Mouse (Mus musculus) MEL-GATA-1-ER (cell line): ENCODE data around the gene Apobec3.
"Not testable (repeated sequence)": the region's sequence is repeated elsewhere in the genome, so short reads cannot be mapped to it uniquely, and the experiment has no call there.

Experiments used
- DNase-seq: peaks from one replicate; pipeline ENCODE4 v3.0.0-alpha.2; 2012; ENCODE audit warnings: low read depth; ENCODE audit errors: extremely low read depth

Gene Apobec3

DNA sequence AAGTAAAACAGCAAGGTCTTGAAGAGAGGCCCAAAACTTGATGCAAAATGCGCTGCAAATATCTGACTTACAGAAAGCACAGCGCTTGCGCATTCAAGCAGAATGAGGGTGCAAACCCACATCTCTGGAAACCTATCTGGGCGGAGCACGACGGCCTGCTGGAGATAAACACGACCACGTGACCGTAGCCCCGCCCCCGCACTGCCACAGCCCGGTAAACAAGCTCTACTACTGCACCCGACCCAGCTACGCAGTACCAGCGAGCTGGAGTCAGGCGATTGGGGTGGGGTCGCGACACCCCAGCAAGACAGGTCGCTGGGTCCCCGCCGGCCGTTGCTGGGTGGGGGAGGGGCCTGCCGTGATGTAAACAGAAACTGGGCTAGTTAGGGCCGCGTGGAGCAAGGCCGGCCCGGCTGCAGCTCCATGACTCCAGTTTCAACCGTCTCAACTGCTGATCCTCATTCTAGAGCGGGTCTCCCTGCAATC, 36.2 kb downstream of the Apobec3 start:
- DNase-seq = peak; percentile 90

DNA sequence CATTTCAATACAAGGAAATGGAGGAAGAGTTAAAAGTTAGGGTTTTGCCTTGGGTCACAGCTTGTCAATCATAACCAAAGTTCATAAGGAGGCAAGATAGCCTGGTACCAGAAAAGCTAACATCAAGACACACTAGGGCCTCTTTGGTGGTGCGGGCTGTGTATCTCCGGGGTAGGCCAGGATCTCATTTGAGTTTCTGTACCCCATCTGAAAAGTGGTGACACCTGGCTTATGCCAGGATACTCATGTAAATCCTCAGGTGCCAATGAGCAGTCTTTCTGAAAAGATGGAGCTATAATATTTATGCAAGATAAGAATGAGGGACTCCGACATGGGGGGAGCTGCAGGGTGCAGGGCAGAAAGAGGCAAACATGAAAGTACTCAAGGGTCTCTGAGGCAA, 36.9 kb downstream of the Apobec3 start:
- no peak for DNase-seq

DNA sequence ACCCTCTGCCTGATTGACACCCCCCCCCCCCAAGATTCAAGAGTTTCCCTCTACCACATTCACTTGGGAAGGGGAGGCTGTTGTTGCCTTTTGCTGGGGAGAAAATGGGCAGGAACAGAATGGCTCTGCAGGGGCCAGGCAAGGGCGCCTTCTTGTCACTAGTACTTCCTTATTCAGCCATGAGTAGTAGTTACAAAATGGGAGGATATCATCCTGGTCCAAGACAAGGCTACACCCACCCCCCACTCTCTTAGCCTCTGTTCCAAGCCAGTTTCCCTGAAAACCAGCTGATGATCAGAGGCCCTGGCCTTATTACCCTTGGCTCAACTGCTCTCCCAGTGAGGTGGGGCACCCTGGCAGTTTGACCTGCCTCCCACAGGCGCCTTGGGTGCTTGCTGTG, 37.3 kb downstream of the Apobec3 start:
- DNase-seq = no peak

DNA sequence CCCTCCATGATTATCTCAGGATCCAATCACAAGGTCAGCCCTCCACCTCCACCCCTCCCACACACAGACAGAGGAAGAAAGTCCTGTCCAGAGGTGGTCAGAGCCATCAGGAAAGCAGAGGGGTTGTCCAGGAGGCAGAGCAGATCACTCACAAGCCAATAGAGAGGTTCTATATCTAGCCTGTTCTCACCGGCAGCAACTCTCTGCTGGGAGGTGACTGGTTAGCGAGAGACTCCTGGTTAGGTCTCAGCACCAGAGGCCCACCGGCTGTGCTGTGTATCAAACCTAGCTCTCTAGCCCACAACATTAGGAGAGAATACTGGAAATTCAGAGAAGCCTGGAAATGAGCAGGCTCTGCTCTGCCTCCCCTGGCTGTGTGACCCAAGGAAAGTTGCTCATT, 38.3 kb downstream of the Apobec3 start:
- no peak for DNase-seq

DNA sequence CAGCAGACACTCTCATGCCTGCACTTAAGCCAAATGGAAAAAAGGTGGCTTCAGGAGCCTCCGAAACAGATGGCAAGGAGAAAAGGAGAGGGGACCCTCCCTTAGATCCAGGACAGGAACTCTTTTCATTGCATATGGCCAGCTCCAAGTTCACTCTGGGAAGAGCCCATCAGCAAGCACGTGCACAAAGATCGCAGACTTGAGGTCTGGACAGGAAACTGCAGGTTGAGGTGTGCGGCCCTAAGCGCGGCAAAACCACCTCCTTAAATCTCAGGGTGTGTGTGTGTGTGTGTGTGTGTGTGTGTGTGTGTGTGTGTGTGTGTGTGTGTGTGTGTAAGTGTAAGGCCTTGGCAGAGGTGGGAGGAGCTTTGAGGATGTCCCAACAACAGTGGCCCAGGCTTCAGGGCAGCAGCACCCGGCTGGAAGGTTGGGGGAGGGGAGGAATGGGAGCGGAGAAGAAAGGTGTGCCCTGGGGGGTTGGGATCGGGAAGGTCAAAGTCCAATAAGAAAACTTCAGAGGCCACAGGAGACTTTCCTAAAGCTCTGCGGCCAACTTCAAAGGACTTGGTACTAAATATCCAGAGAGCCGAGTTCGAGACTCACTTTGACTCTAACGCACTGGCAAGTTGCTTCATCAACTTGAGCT, 40.2 kb downstream of the Apobec3 start:
- DNase-seq = no peak

DNA sequence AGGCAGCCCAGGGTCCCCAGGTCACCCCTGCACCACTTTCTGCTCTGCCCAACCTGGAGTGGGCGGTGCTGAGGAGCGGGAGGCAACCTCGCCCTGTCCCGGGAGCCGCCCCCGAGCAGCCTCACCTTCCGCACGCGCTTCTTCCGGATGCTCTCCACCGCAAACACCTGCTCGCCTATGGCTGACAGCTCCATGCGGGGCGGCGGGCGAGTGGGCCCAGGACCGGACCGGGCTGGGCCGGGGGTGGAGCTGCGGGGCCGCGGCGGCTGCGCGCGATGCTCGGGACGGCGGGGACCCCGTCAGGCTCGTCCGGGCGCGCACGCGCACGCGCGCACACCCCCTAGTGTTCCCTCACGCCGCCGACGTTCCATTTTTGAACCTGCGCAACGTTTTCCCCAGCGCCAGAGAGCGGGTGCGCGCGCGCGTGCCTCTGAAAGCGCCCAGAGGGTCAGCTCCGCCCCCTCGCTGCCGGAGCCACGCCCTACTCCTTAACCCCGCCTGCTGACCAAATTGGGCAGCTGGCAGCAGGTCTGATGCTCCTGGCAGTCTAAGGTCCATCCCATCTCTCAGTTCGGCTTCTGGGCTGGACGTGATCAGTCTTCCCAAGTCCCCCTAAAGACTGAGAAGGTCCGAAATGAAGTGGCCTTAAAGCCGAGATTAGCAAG, 41.0 kb downstream of the Apobec3 start:
- peak; percentile 59 for DNase-seq

DNA sequence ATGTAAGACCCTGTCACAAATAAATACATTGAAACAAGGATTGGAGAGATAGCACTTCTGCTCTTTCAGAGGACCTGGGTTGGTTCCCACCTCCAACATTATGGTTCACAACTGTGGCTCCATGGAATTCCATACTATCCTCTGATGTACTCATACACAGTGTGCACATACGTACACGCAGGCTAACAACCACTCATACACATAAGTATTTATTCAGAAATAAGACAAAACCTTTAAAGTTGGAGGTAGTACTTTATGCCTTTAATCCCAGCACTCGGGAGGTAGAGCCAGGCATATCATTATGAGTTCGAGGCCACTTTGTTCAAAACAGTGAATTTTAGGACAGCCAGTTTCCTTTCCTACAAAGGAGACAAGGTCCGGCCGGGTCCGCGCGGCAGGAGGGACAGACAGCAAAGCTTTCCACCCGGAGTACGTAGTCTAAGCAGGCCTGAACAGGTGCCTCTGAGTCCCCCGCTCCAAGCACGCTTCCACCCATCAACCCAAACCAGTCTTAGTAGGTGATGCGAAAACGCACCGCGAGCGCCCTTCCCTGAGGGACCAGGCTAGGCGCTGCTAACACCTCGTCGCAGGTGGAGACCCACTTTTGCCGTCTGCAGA, 41.7 kb downstream of the Apobec3 start:
- no peak for DNase-seq

DNA sequence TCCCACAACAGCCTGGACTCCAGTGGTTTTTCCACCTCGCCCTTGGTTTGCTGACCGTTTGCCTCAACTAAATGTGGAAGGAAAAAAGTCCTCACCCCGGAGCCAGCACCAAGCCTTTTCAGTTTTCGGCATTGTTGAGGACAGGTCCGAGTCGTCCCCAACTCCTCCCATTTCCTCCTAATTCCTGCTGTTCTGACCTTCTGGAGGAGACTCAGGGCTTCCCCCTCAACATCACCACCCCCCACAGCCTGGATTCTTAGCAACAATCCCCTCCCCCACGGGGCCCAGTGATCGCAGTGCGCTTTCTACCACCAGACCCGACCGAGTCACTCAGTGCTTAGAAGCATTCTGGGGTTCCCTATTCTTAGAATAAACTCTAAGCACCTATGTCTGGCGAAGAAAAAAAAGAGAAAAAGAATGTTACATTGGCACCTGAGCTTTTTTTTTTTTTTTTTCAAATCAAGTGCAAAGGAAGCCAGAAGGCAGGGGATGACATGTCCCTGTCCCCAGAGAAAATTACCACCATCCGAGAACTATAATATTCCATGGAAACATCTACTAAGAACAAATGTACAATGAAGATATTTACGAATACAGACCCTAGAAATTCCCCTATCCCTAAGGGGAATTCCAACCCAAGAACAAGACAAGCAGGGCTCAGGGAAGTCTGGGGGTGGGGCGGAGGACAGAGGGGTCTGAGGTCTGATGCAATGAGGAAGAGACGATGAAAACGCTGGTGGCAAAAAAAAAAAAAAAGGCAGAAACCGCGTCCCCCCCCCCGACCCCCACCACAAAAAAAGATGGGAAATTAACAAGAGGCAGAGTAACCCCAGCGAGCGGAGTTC, 42.4 kb downstream of the Apobec3 start:
- no peak for DNase-seq

DNA sequence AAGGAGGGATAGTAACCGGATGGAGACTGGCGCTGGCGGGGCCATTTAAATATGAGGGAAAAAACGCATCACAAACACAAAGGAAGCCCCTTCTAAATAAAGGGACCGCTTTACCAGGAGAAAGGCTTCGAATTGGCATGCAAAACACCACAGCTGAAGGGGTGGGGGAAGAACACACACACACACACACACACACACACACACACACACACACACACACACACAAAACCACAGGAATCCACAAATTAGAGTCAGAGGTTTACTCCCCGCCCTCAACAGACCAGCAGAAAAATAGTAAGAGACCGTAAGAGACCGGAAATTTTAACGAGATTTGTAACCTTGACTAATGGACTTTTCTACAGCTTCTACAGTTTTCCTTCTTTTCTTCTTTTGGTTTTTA, 43.3 kb downstream of the Apobec3 start:
- DNase-seq = no peak

DNA sequence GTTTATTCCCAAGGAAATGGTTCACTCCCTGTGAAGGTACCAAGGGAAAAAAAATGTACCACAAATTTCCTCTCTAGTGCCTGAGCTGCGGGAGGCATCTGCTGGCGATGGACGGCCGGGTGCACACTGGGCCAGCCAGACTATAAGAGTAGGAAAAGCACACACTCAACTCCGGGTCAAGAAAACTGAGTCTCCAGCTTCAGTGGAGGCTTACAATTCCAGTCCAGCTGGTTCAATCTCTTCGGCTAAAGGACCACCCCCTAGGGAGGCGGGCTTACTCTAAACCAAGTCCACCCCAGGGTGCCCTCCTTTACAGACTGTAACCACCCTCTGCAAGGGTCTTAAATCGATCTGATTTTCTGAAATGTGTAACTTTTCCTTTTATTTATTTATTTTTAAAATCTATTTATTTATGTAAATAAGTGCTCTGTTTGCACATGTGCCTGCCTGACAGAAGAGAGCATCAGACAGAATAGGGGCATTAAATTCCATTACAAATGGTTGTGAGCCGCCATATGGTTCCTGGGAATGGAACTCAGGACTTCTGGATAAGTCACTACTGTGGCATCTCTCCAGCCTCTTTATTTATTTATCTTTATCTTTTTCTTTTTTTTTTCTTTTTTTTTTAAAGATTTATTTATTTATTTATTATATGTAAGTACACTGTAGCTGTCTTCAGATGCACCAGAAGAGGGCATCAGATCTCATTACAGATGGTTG, 44.4 kb downstream of the Apobec3 start:
- no peak for DNase-seq

DNA sequence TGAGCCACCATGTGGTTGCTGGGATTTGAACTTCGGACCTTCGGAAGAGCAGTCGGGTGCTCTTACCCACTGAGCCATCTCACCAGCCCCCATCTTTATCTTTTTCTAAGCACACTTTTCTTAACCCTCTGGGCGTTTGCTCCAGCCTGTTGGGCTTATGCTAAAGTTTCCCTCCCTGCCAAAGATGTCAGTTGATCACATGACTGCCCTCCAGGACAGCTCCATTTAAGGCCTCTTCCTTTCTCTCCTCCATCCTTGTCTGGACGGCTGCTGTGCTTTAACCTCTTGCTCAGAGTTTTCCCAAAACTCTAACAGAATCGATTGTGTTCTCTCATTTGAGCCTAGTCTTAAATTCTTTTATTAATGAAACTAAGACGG, 44.9 kb downstream of the Apobec3 start:
- DNase-seq = no peak

DNA sequence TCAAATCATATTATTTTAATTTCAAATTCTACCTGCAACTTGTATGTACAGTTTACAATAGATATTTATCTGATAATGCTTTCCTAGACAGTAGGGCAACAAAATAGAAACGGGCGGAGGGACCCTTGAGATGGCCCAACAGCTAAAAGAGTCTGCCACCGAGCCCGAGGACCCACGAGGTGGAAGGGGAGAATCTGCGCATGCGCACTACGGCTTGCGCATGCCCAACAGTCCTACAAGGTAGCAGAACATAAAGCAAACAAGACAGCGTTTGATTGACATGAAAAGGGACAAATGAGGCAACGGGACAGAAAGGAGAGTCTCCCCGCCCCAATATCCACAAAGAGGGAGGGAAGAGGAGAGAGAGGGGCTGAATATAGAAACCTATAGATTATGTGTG, 47.6 kb downstream of the Apobec3 start:
- peak; percentile 98 for DNase-seq

DNA sequence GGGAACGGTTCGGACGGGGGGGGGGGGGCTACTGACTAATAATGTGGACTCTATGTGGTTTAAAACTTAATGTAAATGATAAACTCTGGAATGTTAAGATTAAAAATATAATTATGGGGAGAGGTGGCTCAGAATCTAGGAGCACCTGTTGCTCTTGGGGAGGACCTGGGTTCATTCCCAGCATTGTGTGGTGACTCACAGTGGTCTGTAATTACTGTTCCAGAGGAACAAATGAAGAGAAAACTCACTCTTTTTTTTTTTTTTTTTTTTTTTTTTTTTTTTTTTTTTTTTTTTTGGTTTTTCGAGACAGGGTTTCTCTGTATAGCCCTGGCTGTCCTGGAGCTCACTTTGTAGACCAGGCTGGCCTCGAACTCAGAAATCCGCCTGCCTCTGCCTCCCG, 48.0 kb downstream of the Apobec3 start:
- not testable (repeated sequence) for DNase-seq

DNA sequence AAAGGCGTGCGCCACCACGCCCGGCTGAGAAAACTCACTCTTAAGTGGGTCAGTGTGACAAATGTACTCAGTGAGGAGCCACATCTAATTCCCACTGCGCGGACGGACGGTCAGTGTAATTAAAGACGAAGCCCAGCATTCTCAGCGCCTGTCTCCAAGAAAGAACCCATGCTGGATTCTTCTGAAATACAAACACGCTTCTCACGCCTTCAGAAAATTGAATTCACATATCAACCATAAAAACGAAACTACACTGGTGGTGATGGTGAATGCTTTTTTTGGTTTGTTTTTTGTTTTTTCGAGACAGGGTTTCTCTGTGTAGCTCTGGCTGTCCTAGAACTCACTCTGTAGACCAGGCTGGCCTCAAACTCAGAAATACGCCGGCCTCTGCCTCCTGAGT, 48.5 kb downstream of the Apobec3 start:
- no peak for DNase-seq

DNA sequence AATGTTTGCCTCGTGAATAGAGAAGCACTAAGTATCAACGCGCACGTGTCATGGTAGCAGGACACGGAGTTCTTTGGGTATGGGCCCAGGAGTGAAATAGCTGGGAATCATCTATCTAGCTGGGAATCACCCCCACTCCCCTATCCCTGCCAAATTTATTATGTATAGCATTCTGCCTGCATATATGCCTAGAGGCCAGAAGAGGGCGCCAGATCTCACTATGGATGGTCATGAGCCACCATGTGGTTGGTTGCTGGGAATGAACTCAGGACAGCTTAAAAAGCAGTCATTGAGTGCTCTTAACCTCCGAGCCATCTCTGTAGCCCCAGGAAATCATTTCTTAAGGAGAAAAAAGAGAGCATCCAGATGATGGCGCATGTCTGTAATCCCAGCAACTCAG, 49.5 kb downstream of the Apobec3 start:
- DNase-seq = peak; percentile 75

DNA sequence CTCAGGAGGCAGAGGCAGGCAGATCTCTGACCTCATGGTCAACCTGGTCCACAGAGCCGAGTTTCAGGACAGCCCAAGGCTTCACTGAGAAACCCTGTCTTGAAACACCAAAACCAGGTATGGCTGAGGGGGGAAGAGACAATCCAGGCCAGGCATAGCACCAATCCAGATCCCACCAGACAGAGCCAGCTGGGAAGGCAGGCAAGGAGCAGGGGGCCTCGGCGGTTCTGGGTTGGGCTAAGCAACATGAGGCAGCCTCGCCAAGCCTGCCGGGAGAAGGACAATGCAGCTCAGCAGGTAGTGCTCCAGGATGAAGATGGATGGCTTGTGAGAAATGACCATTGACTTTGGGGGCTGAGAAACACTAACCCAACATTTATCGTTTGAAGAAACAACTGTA, 51.1 kb downstream of the Apobec3 start:
- no peak for DNase-seq

DNA sequence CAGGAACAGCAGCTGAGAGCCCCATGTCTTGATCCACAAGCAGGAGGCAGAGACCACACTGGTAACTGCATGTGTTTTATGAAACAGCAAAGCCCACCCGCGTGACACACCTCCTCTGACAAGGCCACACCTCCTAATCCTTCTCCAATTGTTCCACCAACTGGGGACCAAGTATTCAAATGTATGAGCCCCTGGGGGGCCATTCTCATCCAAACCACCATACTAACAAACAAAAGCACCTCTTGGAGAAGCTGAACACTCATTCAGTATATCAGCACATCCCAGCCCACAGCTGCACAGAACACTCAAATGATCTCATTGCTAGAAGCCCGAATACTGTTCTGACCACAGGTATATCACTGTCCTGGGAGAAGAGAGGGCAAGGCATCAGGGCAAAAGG, 52.1 kb downstream of the Apobec3 start:
- DNase-seq = no peak

DNA sequence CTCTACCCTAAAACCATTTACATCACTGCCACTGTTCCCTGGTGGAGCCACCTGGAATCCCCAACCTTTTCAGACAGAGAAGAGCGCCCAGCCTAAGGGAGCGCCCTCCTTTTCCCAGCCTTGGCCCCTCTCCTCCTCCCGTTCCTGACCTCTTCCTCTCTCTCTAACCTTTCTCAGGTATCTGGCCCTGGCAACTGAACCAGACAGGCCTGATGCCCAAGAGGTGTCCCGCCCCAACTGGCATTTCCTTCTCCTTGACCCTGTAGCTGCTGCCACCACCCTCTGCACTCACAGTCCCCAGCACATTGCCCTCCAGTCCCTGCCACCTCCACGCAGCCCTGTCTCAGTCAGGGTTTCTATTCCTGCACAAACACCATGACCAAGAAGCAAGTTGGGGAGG, 53.5 kb downstream of the Apobec3 start:
- DNase-seq = no peak

DNA sequence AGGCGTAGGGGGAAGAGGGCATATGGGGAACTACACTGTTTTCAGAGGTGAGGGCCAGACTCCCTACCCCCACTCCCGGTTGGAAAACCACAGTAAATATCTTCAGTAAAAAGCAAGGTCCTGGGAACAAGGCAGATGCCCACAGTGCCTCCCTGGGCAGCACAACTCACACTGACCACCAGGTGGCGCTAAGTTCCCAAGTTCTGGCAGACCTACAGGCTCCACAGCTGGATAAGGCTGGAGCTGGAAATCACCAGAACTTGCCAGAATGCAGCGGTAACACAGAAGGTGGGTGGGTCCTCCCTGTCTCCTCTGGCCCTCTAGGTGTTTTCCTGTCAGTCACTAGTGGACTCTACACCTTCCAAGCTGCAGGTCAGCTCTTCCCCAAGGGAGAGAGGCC, 54.6 kb downstream of the Apobec3 start:
- DNase-seq = peak; percentile 79

DNA sequence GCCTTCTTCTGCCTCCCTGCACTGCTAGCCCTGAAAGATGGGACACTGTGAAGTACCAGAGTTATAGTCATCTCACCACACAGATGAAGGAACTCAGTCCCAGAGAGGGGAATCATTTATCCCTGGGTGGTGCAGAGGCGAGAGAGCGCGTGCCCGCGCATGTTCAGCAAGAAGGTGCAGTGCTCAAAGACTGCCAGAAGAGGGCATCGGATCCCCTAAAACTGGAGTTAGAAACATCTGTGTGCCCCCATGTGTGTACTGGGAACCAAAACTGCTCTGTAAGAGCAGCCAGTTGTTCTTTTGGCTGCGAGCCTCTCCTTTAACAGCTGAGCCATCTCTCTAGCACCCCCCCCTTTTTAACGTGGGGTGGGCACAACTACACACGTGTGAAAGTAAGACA, 55.3 kb downstream of the Apobec3 start:
- peak; percentile 77 for DNase-seq

DNA sequence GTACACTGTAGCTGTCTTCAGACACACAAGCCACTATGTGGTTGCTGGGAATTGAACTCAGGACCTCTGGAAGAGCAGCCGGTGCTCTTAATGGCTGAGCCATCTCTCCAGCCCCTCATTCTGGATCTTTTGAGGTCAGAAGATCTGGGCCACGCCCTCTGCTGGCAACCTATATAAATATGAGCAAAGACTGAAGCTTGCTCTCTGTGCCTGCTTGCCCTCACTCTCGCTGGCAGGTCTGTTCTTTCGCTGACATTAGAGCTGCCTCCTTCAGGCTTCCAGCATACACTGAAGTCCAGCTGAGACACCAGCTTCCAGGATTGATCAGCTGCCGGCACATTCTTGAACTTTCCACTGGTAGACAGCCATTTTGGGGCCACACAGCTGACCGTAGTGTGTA, 56.2 kb downstream of the Apobec3 start:
- DNase-seq = no peak
